9 mouse cellular contexts compared by ENCODE assay signal in genomic region chrX:71381571-71381970, GRCm38 (mm10). TPM values are rescaled to one million over a fixed set of nuclear protein-coding genes. Genes with fewer than 3 reads are reported as not detected.
A peak's percentile ranks its signal among the peaks of the same experiment; 100 is the strongest.
DNase-seq lines count a peak whose midpoint lies in the region; ATAC-seq and TF ChIP-seq lines count a peak whose summit lies in the region.
"Had no signal": no experiment of that assay in that cellular context is flagged by ENCODE, and none has a peak within 500 bp of the region (broad histone marks: within the 10 kb centered on the region; RNA-seq: fewer than 3 reads in every experiment).

No protein-coding gene starts in this region.

- TF ChIP-seq POLR2A in liver, adult 2 months (IDR thresholded peaks at IDR 0.05; ENCODE audit: extremely low read depth, insufficient read depth, low read length): no peak

- H3K79me2 ChIP-seq in liver, adult 2 months (ENCODE audit: control insufficient read depth, insufficient read depth, low read length): no peaks in the 10 kb centered on the region

- 60% methylated on average over 5 of the region's 5 CpGs for WGBS in liver, adult 2 months
- WGBS in liver, embryonic 12.5 days (ENCODE audit: insufficient replicate concordance): 41% methylated on average over 5 of the region's 5 CpGs
- 45% methylated on average over 5 of the region's 5 CpGs for WGBS in midbrain, embryonic 11.5 days

- peaks cover 2% of the 10 kb centered on the region for H3K36me3 ChIP-seq in liver, adult 2 months (ENCODE audit: control insufficient read depth, insufficient read depth, low read length)
- peaks cover 2% of the 10 kb centered on the region; the same call in 1 of the 2 replicates for H3K36me3 ChIP-seq in liver, embryonic 12.5 days
- H3K36me3 ChIP-seq in midbrain, embryonic 11.5 days (ENCODE audit: control insufficient read depth, insufficient read depth, low read length): no peaks in the 10 kb centered on the region

- no peaks in the 10 kb centered on the region for H3K27me3 ChIP-seq in liver, adult 2 months (ENCODE audit: control insufficient read depth, insufficient read depth, low read length)
- H3K27me3 ChIP-seq in liver, embryonic 12.5 days (replicated peaks): no peaks in the 10 kb centered on the region
- no peaks in the 10 kb centered on the region for H3K27me3 ChIP-seq in midbrain, embryonic 11.5 days (ENCODE audit: control insufficient read depth, insufficient read depth, low read length)

- H3K4me1 ChIP-seq in liver, adult 2 months (ENCODE audit: control insufficient read depth, insufficient read depth, low read length): no peaks in the 10 kb centered on the region
- no peaks in the 10 kb centered on the region for H3K4me1 ChIP-seq in liver, embryonic 12.5 days
- no peaks in the 10 kb centered on the region for H3K4me1 ChIP-seq in midbrain, embryonic 11.5 days (ENCODE audit: control insufficient read depth, insufficient read depth, low read length)

- no peak for ATAC-seq in cerebellum, adult (ENCODE audit: insufficient number of reproducible peaks, low FRiP score, low TSS enrichment)
- ATAC-seq in liver, embryonic 12.5 days: no peak
- ATAC-seq in neutrophil, adult 5-6 weeks (ENCODE audit: extremely low read depth, insufficient number of reproducible peaks, low FRiP score, poor library complexity, severe bottlenecking): peak; percentile 56; the same call in 1 of the 2 replicates
- ATAC-seq in midbrain, embryonic 11.5 days (ENCODE audit: low FRiP score): no peak

- no peak overlapping the region for H3K27ac ChIP-seq in liver, adult 2 months (replicated peaks; ENCODE audit: insufficient read depth, low read depth, low read length)
- H3K27ac ChIP-seq in liver, embryonic 12.5 days: no peak overlapping the region
- H3K27ac ChIP-seq in midbrain, embryonic 11.5 days (ENCODE audit: low read depth, low read length): no peak overlapping the region
- H3K27ac ChIP-seq: macrophage had no signal

- H3K4me2 ChIP-seq in liver, embryonic 12.5 days: no peak overlapping the region
- H3K4me2 ChIP-seq in midbrain, embryonic 11.5 days: no peak overlapping the region

- H3K9ac ChIP-seq in liver, adult 2 months (ENCODE audit: low read depth, low read length): no peak overlapping the region
- no peak overlapping the region for H3K9ac ChIP-seq in liver, embryonic 12.5 days
- no peak overlapping the region for H3K9ac ChIP-seq in midbrain, embryonic 11.5 days (ENCODE audit: low read length)

- DNase-seq in cerebellum, adult 11-12 months: peak; percentile 19
- no peak for DNase-seq in liver, adult 2 months (ENCODE audit: extremely low read depth, low read depth, low spot score)
- peak; percentile 31 for DNase-seq in cerebellum, adult 8-10 months
- DNase-seq in kidney, postnatal 14 days: peak; percentile 21
- DNase-seq in midbrain, embryonic 11.5 days (ENCODE audit: low spot score, missing footprints): no peak

- no peaks in the 10 kb centered on the region for H3K9me3 ChIP-seq in liver, embryonic 12.5 days (replicated peaks)
- no peaks in the 10 kb centered on the region for H3K9me3 ChIP-seq in midbrain, embryonic 11.5 days (ENCODE audit: control insufficient read depth, low read length)

- 0 out of 2 replicates have a peak, but pooled peaks have one; percentile 7 for TF ChIP-seq CTCF in liver, adult 2 months (IDR thresholded peaks at IDR 0.05; ENCODE audit: low read depth, low read length)

- no peak overlapping the region for H3K4me3 ChIP-seq in liver, adult 2 months (ENCODE audit: insufficient read depth, low read depth, low read length)
- H3K4me3 ChIP-seq in liver, embryonic 12.5 days: no peak overlapping the region
- no peak overlapping the region for H3K4me3 ChIP-seq in midbrain, embryonic 11.5 days (ENCODE audit: low read depth, low read length)

RNA-seq across cellular contexts. Expression of gene Mtmr1, which starts 17.0 kb away (rescaled TPM):
- total RNA-seq in liver, adult 2 months (2014; rRNA removed): 28.1 and 28.6 TPM in 2 replicates
- polyA plus RNA-seq in liver, adult 2 months (2012; rRNA removed): 5.8 and 6.4 TPM in 2 replicates
- 8.4 and 9.7 TPM in 2 replicates for polyA plus RNA-seq in liver, embryonic 12.5 days (2016; fragmentation: Nextera tagmentation; extraction: Ambion mirVana)
- 27.0 and 30.4 TPM in 2 replicates for total RNA-seq in neutrophil, adult 5-6 weeks (2017)
- polyA plus RNA-seq in midbrain, embryonic 11.5 days (2014; fragmentation: Nextera tagmentation; extraction: Ambion mirVana): 11.3 and 13.1 TPM in 2 replicates

Comparison
In these comparisons a context has a peak if more than half of its experiments do, and no peak if none do; other contexts are left out.
1. DNase-seq: peak in cerebellum, adult 11-12 months (single experiment), cerebellum, adult 8-10 months (single experiment) and kidney, postnatal 14 days (single experiment); none in liver, adult 2 months (single experiment) and midbrain, embryonic 11.5 days (single experiment).